ENCODE assay signal across 14 mouse cellular contexts in the genomic region with DNA sequence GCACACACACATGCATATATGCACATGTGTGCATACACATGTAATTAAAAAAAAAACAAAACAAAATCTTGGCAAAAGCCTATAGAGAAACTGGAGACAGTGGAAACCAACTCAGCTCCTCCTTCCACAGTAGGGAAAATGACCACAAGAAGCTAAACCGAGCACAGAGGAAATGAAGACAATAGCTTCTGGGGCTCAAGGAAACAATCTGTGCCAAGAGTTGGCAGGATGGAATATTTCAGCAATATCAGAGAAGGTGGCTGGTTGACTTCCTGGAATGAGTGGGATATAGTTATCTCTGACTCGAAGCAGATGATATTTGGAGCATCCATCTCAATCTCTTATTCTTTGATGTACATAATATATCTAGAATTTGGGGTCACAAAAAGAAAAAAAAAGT.
DNase-seq lines count a peak whose midpoint lies in the region; ATAC-seq and TF ChIP-seq lines count a peak whose summit lies in the region.
"Had no signal": no experiment of that assay in that cellular context is flagged by ENCODE, and none has a peak within 500 bp of the region (broad histone marks: within the 10 kb centered on the region; RNA-seq: fewer than 3 reads in every experiment).

No protein-coding gene starts in this region.

- no peak overlapping the region for H3K4me3 ChIP-seq in heart, embryonic 12.5 days
- no peak overlapping the region for H3K4me3 ChIP-seq in liver, postnatal 0 days (ENCODE audit: low read depth, low read length)
- no peak overlapping the region for H3K4me3 ChIP-seq in liver, embryonic 12.5 days
- H3K4me3 ChIP-seq in heart, embryonic 15.5 days = no peak overlapping the region
- H3K4me3 ChIP-seq in macrophage (ENCODE audit: inconsistent target) = no peak overlapping the region
- H3K4me3 ChIP-seq: embryonic facial prominence, embryonic 10.5 days; limb, embryonic 13.5 days; neural tube, embryonic 15.5 days had no signal

- no peak for DNase-seq in heart, postnatal 4 days
- no peak for DNase-seq in liver, postnatal 0 days
- DNase-seq in left cerebral cortex, adult 9 months (ENCODE audit: low spot score in 2 of 2) = no peak
- DNase-seq: cerebellum, postnatal 25 days; gastrocnemius, postnatal 25 days had no signal

- 43% methylated on average over 2 of the region's 2 CpGs for WGBS in heart, embryonic 12.5 days
- 22% methylated on average over 2 of the region's 2 CpGs for WGBS in liver, postnatal 0 days (ENCODE audit: insufficient replicate concordance)
- 16% methylated on average over 2 of the region's 2 CpGs for whole genome bisulfite sequencing in liver, embryonic 12.5 days (ENCODE audit: insufficient replicate concordance)
- 39% methylated on average over 2 of the region's 2 CpGs for WGBS in heart, embryonic 15.5 days
- WGBS in macrophage (ENCODE audit: missing documents) = 8% methylated on average over 2 of the region's 2 CpGs

- H3K27ac ChIP-seq in heart, embryonic 12.5 days (ENCODE audit: poor library complexity, severe bottlenecking) = peak overlapping the region; percentile 88
- peak overlapping the region; percentile 36; the same call in 1 of the 2 replicates for H3K27ac ChIP-seq in liver, postnatal 0 days (ENCODE audit: low read depth)
- no peak overlapping the region for H3K27ac ChIP-seq in liver, embryonic 12.5 days
- H3K27ac ChIP-seq in heart, embryonic 15.5 days = peak overlapping the region; percentile 66
- H3K27ac ChIP-seq in macrophage = peak overlapping the region; percentile 71; the same call in 1 of the 2 replicates
- H3K27ac ChIP-seq: embryonic facial prominence, embryonic 10.5 days; hindbrain, postnatal 0 days; left cerebral cortex, adult 2 months; neural tube, embryonic 15.5 days had no signal

- no peak overlapping the region for H3K4me2 ChIP-seq in heart, embryonic 12.5 days
- H3K4me2 ChIP-seq in liver, postnatal 0 days (ENCODE audit: low read depth, low read length) = no peak overlapping the region
- H3K4me2 ChIP-seq in liver, embryonic 12.5 days = no peak overlapping the region
- H3K4me2 ChIP-seq in heart, embryonic 15.5 days = no peak overlapping the region
- H3K4me2 ChIP-seq: neural tube, embryonic 15.5 days had no signal

- H3K27me3 ChIP-seq in heart, embryonic 12.5 days (replicated peaks) = no peaks in the 10 kb centered on the region
- no peaks in the 10 kb centered on the region for H3K27me3 ChIP-seq in liver, postnatal 0 days (ENCODE audit: insufficient read depth, low read length)
- no peaks in the 10 kb centered on the region for H3K27me3 ChIP-seq in liver, embryonic 12.5 days (replicated peaks)
- no peaks in the 10 kb centered on the region for H3K27me3 ChIP-seq in heart, embryonic 15.5 days
- H3K27me3 ChIP-seq: limb, embryonic 13.5 days; neural tube, embryonic 15.5 days had no signal

- ATAC-seq in heart, embryonic 12.5 days (ENCODE audit: insufficient number of reproducible peaks, low FRiP score) = peak; percentile 34; the same call in 1 of the 2 replicates
- peak; percentile 23; the same call in 1 of the 2 replicates for ATAC-seq in liver, postnatal 0 days
- ATAC-seq in liver, embryonic 12.5 days = no peak
- ATAC-seq in heart, embryonic 15.5 days (replicated peaks; ENCODE audit: insufficient number of reproducible peaks, insufficient read depth, low FRiP score, low read depth) = no peak
- ATAC-seq: hindbrain, postnatal 0 days had no signal

- H3K9me3 ChIP-seq in heart, embryonic 12.5 days (replicated peaks) = no peaks in the 10 kb centered on the region
- H3K9me3 ChIP-seq in liver, postnatal 0 days (ENCODE audit: low read length) = no peaks in the 10 kb centered on the region
- no peaks in the 10 kb centered on the region for H3K9me3 ChIP-seq in liver, embryonic 12.5 days (replicated peaks)
- H3K9me3 ChIP-seq in heart, embryonic 15.5 days (replicated peaks) = no peaks in the 10 kb centered on the region
- H3K9me3 ChIP-seq: embryonic facial prominence, embryonic 10.5 days; limb, embryonic 13.5 days; neural tube, embryonic 15.5 days had no signal

- no peaks in the 10 kb centered on the region for H3K79me2 ChIP-seq in macrophage (ENCODE audit: inconsistent target)

- no peak overlapping the region for H3K9ac ChIP-seq in heart, embryonic 12.5 days
- H3K9ac ChIP-seq in liver, postnatal 0 days (replicated peaks) = no peak overlapping the region
- no peak overlapping the region for H3K9ac ChIP-seq in liver, embryonic 12.5 days
- no peak overlapping the region for H3K9ac ChIP-seq in heart, embryonic 15.5 days
- H3K9ac ChIP-seq: limb, embryonic 13.5 days; neural tube, embryonic 15.5 days had no signal

- no peaks in the 10 kb centered on the region for H3K36me3 ChIP-seq in heart, embryonic 12.5 days
- H3K36me3 ChIP-seq in liver, postnatal 0 days (replicated peaks; ENCODE audit: insufficient read depth, low read length) = no peaks in the 10 kb centered on the region
- H3K36me3 ChIP-seq in liver, embryonic 12.5 days = no peaks in the 10 kb centered on the region
- H3K36me3 ChIP-seq in heart, embryonic 15.5 days = no peaks in the 10 kb centered on the region
- no peaks in the 10 kb centered on the region for H3K36me3 ChIP-seq in macrophage (ENCODE audit: inconsistent target)
- H3K36me3 ChIP-seq: embryonic facial prominence, embryonic 10.5 days; limb, embryonic 13.5 days; neural tube, embryonic 15.5 days had no signal

- no peak for TF ChIP-seq CTCF in liver, postnatal 0 days (IDR thresholded peaks at IDR 0.05; ENCODE audit: low read depth)

- no peak for TF ChIP-seq EP300 in liver, postnatal 0 days (IDR thresholded peaks at IDR 0.05; ENCODE audit: low read depth)

- 0 out of 2 replicates have a peak, but pooled peaks cover 2% of the 10 kb centered on the region for H3K4me1 ChIP-seq in heart, embryonic 12.5 days (replicated peaks)
- no peaks in the 10 kb centered on the region for H3K4me1 ChIP-seq in liver, postnatal 0 days (ENCODE audit: insufficient read depth)
- no peaks in the 10 kb centered on the region for H3K4me1 ChIP-seq in liver, embryonic 12.5 days
- H3K4me1 ChIP-seq in heart, embryonic 15.5 days (replicated peaks) = 0 out of 2 replicates have a peak, but pooled peaks cover 2% of the 10 kb centered on the region
- H3K4me1 ChIP-seq: embryonic facial prominence, embryonic 10.5 days; neural tube, embryonic 15.5 days had no signal

Comparison
In these comparisons a context has a peak if more than half of its experiments do, and no peak if none do; other contexts are left out.
1. ATAC-seq: peak in heart, embryonic 12.5 days (single experiment) and liver, postnatal 0 days (single experiment); none in liver, embryonic 12.5 days (single experiment) and heart, embryonic 15.5 days (single experiment).